Mouse (Mus musculus): ENCODE data around the gene Map6. TPM values are rescaled to one million over a fixed set of nuclear protein-coding genes. Genes with fewer than 3 reads are reported as not detected.

The Map6 gene
- polyA plus RNA-seq, 1 experiment from 2014 or later: 155 TPM

DNA sequence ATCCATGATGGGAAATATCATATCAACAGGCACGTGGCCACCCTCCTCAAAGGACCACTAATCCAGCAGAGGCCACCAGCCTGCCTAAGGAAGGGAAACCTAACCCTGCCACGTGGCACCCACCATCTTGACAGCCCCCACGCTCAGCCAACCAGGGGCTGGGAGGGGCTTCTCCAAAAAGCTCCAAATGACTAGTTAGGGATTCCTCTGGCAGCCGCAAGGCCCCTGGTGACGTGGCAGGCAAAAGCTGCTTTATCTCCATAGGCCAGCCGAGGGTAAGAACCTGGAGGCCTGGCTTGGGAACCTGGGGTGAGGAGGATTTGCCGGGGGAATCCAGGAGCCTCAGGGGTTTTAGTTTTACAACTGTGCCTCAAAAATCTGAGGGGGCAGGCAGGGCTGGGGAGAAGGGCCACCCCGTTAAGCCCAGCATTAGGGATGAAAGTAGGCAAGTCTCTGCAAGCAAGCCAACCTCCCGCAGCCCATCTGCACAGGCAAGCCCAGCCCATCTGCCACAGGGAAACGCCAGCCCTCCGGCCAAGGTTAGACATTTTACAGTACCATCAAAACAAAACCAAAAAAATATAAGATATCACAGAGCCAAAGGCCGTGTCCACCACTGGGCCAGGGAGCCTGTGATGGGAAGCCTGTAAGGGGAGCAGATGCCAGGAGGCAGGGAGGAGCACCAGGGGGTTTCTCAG is 84.0 kb downstream of the Map6 start:
- Histone ChIP-seq H3K4me2 (peak overlapping the region; percentile 49), H3K4me1 (peaks cover 50% of the 10 kb centered on the region), H3K4me3 (peak overlapping the region; percentile 32), H3K36me3 (replicated peaks) (no peaks in the 10 kb centered on the region), H3K27ac (peak overlapping the region; percentile 72), H3K9me3 (no peaks in the 10 kb centered on the region), H3K27me3 (replicated peaks) (no peaks in the 10 kb centered on the region), H3K9ac (peak overlapping the region; percentile 15)
- ATAC-seq (replicated peaks): no peak
- 9% methylated on average over 12 of the region's 12 CpGs for WGBS

DNA sequence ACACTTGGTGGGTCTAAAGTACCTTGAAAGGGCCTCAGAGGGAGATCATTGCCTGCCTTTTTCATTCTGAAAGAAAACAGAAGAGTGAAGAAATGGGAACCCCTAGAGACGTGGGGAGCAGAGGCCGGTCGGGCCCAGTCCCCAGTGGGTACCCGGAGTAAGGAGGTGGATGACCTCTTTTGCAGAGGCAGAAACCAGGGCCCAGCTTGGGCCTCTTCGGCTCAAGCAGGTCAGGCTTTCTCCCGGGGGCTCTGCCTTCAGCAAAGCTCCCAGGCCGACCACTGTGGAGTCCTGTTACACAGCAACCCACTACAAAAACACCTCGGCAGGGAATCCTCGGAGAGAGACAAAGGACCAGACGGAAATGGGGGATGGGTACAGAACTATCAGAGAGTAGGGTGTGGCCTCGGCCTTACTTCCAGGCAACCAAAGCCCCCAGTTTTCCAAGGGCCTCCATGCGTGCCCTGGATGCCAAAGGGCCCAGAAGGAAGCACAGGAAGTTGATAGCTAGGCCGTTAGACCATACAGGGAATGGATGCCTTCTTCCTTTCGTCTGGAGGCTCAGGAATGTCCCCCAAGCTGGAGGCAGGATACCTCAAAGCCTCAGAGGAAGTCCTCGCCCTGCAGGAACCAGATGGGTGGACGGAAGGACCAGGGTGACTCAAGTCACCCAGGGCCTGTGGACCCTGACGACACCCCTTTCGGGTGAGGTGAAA is 84.7 kb downstream of the Map6 start:
- no peaks in the 10 kb centered on the region for H3K27me3 ChIP-seq (replicated peaks)
- ATAC-seq (replicated peaks): peak; percentile 7; the same call in 1 of the 2 replicates
- H3K4me2 ChIP-seq: peak overlapping the region; percentile 49
- H3K4me3 ChIP-seq: peak overlapping the region; percentile 32
- 9% methylated on average over 18 of the region's 18 CpGs for WGBS
- peaks cover 57% of the 10 kb centered on the region for H3K4me1 ChIP-seq
- peak overlapping the region; percentile 15 for H3K9ac ChIP-seq
- H3K9me3 ChIP-seq: no peaks in the 10 kb centered on the region
- peak overlapping the region; percentile 72 for H3K27ac ChIP-seq
- no peaks in the 10 kb centered on the region for H3K36me3 ChIP-seq (replicated peaks)

DNA sequence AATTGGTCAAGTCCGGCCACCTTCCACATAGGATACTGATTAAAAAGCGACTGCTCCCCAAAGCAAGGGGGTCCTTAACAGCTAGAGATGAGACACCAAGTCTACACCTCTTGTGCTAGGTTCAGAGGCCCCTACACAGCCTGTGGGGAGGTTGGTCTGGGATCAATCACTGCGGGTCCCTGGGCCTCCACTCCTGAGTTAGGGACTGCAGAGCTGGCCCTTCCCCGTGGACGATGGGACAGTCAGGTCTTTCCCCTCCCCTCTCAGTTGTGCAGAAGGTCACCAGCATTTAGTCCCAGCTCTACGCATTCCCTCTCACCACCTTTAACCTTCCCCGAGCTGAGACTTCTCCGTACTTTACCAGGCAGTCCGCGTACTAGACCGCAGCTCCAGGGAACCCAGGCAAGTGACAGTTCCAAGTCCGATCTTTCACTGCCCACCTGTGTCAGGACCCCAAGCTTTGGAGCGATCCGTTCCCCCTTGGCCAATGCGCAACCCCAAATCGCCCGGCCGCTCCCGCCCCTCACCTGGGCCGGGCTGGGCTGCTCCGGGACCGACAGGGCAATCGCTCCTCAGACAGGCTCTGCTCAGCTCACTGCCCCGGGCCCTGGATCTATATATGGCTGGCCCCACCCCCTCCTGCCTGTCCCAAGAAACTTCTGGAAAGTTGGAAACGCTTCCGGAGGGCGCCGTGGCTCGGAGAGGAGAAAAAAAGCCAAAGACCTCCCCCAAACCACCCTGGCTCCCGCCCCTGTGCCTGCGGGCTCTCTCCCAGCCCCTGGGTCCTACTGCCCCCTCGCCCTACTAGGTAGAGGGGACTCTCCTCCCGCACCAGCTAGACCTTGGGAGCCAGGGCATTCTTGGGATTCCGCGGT is 85.5 kb downstream of the Map6 start, which contains the start of gene Serpinh1:
TSS of gene Serpinh1 (minus strand) at position 714 of the 875 bp plus-strand sequence.
- H3K4me3 ChIP-seq: peak within 1 kb of the TSS; percentile 32
- peaks cover 62% of the 10 kb centered on the region for H3K4me1 ChIP-seq
- H3K9ac ChIP-seq: peak within 1 kb of the TSS; percentile 26
- peak within 1 kb of the TSS; percentile 72 for H3K27ac ChIP-seq
- peak within 1 kb of the TSS; percentile 49 for H3K4me2 ChIP-seq
- peak; percentile 25; the same call in 1 of the 2 replicates for ATAC-seq (replicated peaks)
- WGBS: 3% methylated on average over 35 of the region's 35 CpGs
- no peaks in the 10 kb centered on the region for H3K27me3 ChIP-seq (replicated peaks)
- no peaks in the 10 kb centered on the region for H3K9me3 ChIP-seq
- H3K36me3 ChIP-seq (replicated peaks): no peaks in the 10 kb centered on the region

DNA sequence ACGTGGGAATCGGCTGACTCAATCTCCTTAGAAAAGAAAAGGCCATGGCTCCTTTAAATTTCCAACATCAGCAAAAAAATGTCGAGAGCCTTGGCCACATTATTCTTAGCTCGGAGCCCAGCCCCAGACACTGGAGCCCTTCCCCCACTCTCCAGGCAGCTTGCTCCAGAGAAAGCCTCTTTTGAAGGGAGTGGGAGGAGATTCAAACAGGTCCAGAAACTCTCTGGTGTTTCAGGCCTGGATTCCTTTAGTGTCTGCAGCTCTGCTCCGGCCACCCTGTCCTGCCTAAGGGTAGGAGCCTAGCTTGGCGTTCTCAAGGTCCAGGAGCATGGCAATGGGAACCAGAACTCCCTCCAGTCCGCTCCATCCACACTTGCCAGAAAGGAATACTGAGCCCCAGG is 88.5 kb downstream of the Map6 start:
- Histone ChIP-seq H3K4me1 (peaks cover 69% of the 10 kb centered on the region), H3K27ac (peak overlapping the region; percentile 75), H3K9ac (peak overlapping the region; percentile 16), H3K4me2 (peak overlapping the region; percentile 28), H3K4me3 (no peak overlapping the region), H3K36me3 (replicated peaks) (no peaks in the 10 kb centered on the region), H3K9me3 (no peaks in the 10 kb centered on the region), H3K27me3 (replicated peaks) (no peaks in the 10 kb centered on the region)
- ATAC-seq (replicated peaks): no peak; the same call in 1 of the 2 replicates
- 6% methylated on average over 7 of the region's 7 CpGs for WGBS

DNA sequence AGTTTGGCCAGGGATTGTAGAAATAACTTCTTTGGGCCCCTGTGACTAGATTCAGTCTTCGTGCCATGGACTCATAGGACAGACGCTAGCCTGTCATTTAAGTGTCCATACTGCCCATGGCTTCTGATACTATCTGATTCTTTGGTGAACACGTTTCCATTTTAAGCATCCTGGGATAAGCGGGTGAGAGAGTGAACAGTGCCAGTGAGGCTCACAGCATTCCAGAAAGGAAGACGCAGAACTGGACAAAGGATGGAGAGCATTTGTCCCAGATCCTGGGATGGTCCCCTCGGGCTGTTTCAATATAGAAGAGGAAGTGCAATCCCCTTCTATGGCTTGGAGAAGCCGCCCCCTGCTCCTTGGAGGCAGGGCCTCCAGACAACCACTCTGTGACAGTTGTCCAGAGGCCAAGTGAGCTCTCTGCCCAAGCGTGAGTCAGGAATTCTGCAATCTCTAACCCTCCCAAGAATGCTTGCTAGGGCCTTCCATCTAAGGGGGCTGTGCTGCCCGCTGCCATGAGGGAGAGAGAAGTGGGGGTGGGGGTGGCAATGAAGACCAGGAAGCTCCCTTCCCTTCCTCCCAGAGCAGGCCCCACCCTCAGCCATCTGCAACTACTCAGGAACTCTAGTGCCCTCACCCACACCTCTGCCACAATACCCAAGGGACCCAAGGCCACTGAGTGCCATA is 89.1 kb downstream of the Map6 start:
- 33% methylated on average over 9 of the region's 9 CpGs for WGBS
- Histone ChIP-seq H3K27ac (peak overlapping the region; percentile 75), H3K27me3 (replicated peaks) (no peaks in the 10 kb centered on the region), H3K4me2 (no peak overlapping the region), H3K36me3 (replicated peaks) (no peaks in the 10 kb centered on the region), H3K9ac (no peak overlapping the region; the same call in 1 of the 2 replicates), H3K4me3 (no peak overlapping the region), H3K4me1 (peaks cover 68% of the 10 kb centered on the region), H3K9me3 (no peaks in the 10 kb centered on the region)
- ATAC-seq (replicated peaks): no peak

DNA sequence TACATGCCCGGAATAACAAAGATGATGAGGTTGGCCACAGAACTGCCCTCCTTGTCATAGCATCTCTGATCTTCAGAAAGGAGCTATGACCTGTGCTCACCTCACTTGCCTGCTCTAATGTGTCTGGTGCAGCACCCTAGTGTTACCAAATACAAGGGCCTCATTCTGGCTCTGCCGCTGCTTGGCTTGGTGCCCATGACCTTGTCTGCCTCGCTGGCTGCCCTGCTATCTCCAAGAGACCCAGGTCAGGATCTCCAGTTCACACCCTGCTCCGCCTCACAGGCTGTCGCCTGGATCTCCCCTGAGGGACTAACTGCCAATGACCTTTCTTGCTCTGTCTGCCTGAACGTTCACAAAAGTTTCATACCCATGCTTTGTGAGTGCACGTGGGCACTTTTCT is 90.0 kb downstream of the Map6 start:
- 63% methylated on average over 7 of the region's 7 CpGs for WGBS
- peaks cover 60% of the 10 kb centered on the region for H3K4me1 ChIP-seq
- no peak overlapping the region; the same call in 1 of the 2 replicates for H3K9ac ChIP-seq

DNA sequence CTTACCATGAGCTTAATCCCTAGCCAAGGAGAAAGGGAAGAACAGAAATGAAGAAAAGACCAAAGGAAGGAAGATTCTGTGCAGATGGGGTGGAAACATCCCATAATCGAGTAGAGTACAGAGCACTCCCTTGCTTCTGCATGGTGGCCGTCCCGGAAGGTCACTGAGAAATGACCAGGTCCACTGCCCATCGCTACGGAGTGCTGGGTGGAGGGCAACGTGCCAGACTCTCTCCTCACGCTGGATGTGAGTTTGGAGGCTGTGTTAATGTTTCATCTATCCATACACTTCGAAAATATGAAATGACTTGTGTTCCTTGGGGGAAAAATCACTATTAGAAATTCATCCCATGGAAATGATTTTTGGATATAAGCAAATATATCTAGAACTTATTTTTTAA is 91.1 kb downstream of the Map6 start:
- no peaks in the 10 kb centered on the region for H3K9me3 ChIP-seq
- H3K36me3 ChIP-seq (replicated peaks): no peaks in the 10 kb centered on the region
- H3K27ac ChIP-seq: no peak overlapping the region
- ATAC-seq (replicated peaks): no peak
- peaks cover 48% of the 10 kb centered on the region for H3K4me1 ChIP-seq
- H3K9ac ChIP-seq: no peak overlapping the region
- no peaks in the 10 kb centered on the region for H3K27me3 ChIP-seq (replicated peaks)
- 89% methylated on average over 8 of the region's 8 CpGs for WGBS
- H3K4me3 ChIP-seq: no peak overlapping the region
- no peak overlapping the region for H3K4me2 ChIP-seq

More for the DNA sequence above, 90.0 kb downstream of the Map6 start:
- Histone ChIP-seq H3K9me3 (no peaks in the 10 kb centered on the region), H3K4me3 (no peak overlapping the region), H3K27ac (peak overlapping the region; percentile 75; the same call in 1 of the 2 replicates), H3K27me3 (replicated peaks) (no peaks in the 10 kb centered on the region), H3K4me2 (no peak overlapping the region), H3K36me3 (replicated peaks) (no peaks in the 10 kb centered on the region)
- ATAC-seq (replicated peaks): no peak

DNA sequence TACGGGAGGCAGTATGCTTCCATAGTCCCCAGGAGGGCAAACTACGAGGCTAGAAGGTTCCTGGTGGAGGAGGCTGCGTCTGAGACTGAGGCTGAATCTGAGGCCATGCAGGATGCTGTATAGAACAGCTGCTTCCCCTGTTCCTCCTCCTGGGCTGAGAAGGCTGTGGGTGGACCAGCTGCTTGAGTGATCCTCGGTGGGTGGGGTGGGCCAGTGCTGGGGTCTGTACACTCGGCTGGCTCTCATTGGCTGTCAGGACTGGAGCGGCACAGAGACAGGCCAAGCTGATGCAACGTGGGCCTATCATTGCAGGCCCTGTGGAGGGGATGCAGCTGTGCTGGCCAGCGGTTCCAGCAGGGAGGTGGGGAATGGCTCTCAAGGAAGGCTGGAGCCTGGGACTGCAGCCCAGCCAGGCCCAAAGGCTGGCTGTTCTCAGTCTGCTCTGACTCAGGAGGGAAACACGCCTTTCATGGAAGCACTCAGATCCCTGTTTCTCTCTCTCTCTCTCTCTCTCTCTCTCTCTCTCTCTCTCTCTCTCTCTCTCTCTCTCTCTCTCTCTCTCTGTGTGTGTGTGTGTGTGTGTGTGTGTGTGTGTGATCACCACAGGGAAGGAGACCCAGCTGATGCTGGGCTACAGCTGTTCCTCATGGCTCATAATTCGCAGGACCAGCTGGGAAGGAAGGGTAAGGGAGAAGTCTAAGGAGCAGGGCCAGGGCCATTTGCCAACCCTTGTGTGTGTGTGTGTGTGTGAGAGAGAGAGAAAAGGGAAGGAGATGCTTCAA is 93.0 kb downstream of the Map6 start:
- WGBS: 4% methylated on average over 10 of the region's 10 CpGs
- H3K4me3 ChIP-seq: no peak overlapping the region

DNA sequence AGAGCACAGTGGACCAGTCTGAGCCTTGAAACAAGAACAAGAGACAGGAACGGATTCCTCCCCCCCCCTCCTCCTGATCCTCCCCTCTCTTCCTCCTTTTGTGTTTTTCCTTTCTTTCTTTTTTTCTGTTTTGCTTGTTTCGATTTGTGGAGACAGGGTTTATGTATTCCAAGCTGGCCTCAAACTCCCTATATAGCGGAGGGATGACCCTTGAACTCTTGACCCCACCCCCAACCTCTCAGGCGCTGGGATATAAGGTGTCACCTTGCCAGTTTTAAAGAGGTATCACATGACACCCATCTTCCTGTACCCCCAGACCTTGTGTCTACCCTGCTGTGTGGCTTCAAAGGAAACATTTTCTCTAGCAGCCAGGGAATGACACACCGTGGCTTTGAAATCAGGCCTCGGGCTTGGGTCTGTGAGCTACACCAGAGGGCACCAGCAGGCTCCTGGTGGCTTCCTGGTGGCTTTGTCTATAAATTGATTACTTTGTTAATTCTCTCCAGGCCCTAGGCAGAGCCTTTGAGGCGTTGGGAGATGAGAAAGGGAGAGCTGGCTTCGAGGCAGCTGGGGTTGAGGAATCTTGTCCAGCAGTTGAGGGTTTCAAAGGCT is 93.7 kb downstream of the Map6 start:
- Histone ChIP-seq H3K27me3 (replicated peaks) (no peaks in the 10 kb centered on the region), H3K36me3 (replicated peaks) (no peaks in the 10 kb centered on the region), H3K4me1 (peaks cover 42% of the 10 kb centered on the region), H3K4me2 (peak overlapping the region; percentile 12; the same call in 1 of the 2 replicates), H3K9ac (no peak overlapping the region), H3K27ac (peak overlapping the region; percentile 90), H3K4me3 (no peak overlapping the region), H3K9me3 (no peaks in the 10 kb centered on the region)
- 21% methylated on average over 8 of the region's 8 CpGs for WGBS
- ATAC-seq (replicated peaks): no peak

More for the DNA sequence above, 93.0 kb downstream of the Map6 start:
- ATAC-seq (replicated peaks): peak; percentile 98
- Histone ChIP-seq H3K36me3 (replicated peaks) (no peaks in the 10 kb centered on the region), H3K27ac (peak overlapping the region; percentile 90), H3K4me1 (peaks cover 49% of the 10 kb centered on the region), H3K9ac (peak overlapping the region; percentile 15; the same call in 1 of the 2 replicates), H3K9me3 (no peaks in the 10 kb centered on the region), H3K27me3 (replicated peaks) (no peaks in the 10 kb centered on the region), H3K4me2 (peak overlapping the region; percentile 12; the same call in 1 of the 2 replicates)

DNA sequence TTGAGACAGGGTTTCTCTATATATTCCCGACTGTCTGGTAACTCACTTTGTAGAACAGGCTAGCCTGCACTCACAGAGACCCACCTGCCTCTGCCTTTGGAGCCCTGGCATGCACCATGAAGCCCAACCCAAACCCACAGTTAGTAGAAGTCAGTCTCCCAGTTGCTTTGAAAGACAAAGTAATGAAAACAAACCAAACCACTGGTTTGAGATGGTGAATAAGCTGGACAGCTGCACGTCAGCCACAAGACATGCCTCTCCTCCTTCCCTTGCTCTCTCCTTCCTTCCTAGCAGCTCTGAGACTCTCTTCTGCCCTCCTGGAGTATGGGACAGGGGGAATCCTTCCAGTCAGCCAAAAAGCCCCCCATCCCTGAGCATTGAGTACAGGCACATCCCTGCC is 94.9 kb downstream of the Map6 start:
- Histone ChIP-seq H3K4me3 (no peak overlapping the region), H3K4me1 (peaks cover 29% of the 10 kb centered on the region), H3K27ac (no peak overlapping the region), H3K36me3 (replicated peaks) (no peaks in the 10 kb centered on the region), H3K9me3 (no peaks in the 10 kb centered on the region), H3K27me3 (replicated peaks) (no peaks in the 10 kb centered on the region), H3K4me2 (no peak overlapping the region), H3K9ac (no peak overlapping the region)
- WGBS: 93% methylated on average over 2 of the region's 2 CpGs
- ATAC-seq (replicated peaks): no peak

All from midbrain, embryonic 15.5 days (tissue).